Mouse (Mus musculus): ENCODE results near the gene Hist1h2ae. TPM values are rescaled to one million over a fixed set of nuclear protein-coding genes. Genes with fewer than 3 reads are reported as not detected.
"Not testable (repeated sequence)": the region's sequence is repeated elsewhere in the genome, so short reads cannot be mapped to it uniquely, and the experiment has no call there.

Hist1h2ae gene
- total RNA-seq, 2 experiments from 2014 or later = 2.9 to 3.0 TPM

DNA sequence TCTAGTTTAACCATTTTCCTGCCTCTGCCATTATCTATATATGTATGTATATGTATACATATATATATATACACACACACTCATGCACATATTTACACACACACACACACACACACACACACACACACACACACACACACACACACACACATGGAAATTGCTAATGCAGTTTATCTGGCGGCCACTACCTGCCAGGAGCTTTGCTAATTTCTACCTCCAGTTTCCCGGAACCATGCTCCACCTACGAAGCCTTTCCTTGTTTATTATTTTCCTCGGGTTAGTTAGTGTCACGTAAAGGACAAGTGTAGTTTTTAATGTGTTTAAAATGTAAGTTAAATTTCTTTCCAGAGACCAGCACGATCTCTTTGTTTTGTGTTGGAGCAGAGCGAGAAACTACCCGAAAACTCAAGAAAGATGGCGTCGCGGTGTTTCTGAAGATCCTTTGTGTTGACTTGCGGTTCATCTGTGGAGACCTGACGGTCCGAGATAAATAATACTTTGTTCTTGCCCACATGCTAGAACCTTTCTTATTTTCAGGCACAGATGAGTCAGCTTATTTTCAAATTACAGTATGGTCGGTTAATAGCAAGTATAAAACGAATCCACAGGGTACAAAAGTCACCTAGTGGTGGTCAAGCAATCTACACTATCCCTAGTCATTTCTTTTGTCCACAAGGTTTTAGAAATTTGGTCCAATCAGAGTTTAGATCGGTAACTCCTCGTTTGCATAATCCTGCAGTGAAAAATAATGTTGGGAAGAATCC is 8.1 kb downstream of the Hist1h2ae start:
- DNase-seq = peak in 1 of 2 experiments; percentile 51

DNA sequence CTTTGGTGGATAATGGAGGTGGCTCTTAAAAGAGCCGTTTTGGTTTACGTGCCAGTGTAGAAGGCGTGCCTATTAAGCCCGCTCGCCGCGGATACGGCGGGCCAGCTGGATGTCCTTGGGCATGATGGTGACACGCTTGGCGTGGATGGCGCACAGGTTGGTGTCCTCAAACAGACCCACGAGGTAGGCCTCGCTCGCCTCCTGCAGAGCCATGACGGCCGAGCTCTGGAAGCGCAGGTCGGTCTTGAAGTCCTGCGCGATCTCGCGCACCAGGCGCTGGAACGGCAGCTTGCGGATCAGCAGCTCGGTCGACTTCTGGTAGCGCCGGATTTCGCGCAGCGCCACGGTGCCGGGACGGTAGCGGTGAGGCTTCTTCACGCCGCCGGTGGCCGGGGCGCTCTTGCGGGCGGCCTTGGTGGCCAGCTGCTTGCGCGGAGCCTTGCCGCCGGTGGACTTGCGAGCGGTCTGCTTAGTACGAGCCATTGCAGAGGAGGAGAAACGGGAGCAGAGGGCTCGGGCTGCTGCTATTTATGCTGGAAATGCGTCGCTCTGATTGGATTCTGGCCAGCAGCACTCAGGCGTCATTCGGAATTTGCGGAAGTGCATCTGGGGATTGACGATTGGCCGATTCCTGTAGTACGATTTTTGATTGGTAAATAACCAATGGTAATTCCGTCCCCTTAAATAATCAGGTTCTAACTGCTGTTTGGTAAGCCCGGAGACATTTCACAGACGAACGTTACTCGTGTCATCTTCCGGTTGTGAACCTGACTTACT is 8.9 kb downstream of the Hist1h2ae start, which contains the start of gene Hist1h3e:
Gene Hist1h3e (minus strand): TSS at position 487 of the 777 bp plus-strand sequence.
- peak; percentile 95 for DNase-seq

DNA sequence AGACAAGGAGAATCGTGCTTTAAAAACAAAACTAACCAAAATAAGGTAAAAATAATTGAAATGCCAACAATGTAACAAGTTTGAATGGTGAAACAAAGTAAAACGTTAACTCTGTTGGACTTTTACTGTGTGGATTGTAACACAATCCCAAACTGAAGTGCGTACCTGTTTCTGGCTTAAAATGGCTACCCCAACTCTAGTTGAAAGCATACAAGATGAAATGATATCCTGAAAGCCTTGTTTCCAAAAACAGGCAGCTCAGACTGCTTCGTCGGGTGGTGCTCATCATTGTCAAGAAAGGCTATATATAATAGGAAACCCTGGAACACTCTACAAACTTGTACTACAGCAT is 9.5 kb downstream of the Hist1h2ae start:
- not testable (repeated sequence) for DNase-seq

DNA sequence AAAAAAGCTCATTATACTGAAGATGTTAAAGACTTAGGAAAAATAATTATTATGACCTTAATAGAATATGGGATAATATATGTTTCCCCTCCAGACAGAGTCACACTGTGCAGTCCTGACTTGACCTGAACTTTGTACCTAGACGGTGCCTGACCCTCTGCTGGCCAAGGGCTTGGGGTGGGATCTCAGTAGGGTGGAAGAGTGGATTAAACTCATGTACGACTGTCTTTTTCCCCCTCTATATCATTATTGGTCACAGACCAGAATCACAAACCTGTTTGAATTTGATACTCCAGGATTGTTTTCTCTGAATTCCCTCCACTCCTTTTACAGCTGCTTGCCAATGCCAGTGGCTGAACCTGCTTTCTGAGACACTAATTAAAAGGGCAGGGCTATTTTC is 10.3 kb downstream of the Hist1h2ae start:
- not testable (repeated sequence) for DNase-seq

DNA sequence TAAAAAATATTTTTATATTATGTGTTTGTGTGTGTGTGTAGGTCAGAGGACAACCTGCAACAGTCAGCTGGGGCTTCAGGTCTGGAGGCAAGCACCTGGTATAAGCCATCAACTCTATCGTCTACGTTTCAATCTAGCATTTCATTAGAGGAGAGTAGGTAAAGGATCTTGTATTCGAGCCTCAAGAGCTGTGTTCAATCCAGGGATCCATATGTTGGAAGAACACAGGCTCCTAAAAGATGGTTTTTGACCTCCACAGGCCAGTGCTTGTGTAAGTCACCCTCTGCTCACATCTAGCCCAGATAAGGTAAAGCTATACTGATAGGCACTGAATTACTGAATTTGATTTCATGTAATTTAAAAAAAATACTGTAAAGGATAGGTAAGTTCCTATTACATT is 14.1 kb downstream of the Hist1h2ae start:
- DNase-seq = no peak

DNA sequence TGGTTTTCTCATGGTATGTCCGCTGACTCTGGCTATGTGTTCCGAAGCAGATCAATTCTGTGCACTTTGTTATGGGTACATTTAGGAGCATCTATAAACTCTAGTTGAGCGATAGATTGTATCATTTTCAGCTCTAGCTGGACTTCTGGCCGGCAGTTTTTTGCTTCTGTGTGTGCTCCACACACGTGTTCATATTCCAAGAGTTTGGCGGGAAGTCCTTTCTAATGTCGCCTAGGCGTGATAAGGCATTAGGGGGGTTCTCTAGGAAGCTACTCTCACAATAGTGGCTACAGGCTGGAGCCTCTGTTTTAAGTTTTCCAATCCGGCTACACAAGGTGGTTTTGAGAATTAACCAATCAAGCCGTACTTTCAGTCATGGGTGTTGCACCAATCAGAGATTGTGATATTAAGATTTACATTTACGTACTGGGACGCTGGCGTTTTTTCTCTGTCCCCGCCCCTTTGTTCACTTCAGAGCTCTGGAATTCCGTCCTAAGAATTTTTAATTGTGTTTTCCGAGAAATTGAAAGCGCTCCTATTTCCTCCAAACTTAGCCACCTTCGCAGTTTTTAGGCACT is 15.1 kb downstream of the Hist1h2ae start:
- DNase-seq = peak; percentile 83 to 85

DNA sequence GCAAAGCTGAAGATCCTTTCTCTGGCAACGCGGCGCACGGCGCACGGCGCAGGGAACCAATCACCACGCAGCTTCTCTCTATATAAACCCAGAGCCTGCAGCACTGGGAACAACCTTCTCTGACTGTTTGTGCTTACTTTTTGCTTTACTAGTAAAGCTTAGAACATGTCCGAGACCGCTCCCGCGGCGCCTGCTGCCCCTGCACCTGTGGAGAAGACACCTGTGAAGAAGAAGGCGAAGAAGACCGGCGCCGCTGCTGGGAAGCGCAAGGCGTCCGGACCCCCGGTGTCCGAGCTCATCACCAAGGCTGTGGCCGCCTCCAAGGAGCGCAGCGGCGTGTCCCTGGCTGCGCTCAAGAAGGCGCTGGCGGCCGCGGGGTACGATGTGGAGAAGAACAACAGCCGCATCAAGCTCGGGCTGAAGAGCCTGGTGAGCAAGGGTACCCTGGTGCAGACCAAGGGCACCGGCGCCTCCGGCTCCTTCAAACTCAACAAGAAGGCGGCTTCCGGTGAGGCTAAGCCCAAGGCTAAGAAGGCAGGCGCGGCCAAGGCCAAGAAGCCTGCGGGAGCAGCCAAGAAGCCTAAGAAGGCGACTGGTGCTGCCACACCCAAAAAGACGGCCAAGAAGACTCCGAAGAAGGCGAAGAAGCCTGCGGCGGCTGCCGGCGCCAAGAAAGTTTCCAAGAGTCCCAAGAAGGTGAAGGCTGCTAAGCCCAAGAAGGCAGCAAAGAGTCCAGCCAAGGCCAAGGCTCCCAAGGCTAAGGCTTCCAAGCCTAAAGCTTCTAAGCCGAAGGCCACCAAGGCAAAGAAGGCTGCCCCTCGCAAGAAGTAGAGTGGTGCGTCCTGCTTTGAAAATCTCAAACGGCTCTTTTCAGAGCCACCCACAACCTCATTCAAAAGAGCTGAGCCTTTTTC is 15.8 kb downstream of the Hist1h2ae start:
- peak; percentile 75 to 76 for DNase-seq

DNA sequence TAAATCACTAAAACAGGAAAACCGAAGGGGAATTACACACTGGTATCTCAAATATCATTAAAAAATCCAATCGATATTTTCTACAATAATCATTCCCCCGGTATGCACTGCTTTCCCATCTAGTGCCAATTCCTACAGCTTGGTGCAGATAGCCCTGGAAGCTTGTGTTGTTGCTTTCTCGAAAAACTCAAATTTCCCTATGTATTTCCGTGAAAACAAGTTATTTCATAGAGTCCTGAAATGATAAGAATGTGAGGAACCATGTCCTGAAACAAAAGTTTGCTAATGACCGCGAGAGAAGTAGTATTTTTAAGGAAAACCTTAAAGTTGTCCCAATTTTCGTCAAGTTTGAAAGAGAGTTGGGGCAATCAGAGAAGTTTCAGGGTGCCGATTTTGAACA is 16.6 kb downstream of the Hist1h2ae start:
- no peak for DNase-seq

DNA sequence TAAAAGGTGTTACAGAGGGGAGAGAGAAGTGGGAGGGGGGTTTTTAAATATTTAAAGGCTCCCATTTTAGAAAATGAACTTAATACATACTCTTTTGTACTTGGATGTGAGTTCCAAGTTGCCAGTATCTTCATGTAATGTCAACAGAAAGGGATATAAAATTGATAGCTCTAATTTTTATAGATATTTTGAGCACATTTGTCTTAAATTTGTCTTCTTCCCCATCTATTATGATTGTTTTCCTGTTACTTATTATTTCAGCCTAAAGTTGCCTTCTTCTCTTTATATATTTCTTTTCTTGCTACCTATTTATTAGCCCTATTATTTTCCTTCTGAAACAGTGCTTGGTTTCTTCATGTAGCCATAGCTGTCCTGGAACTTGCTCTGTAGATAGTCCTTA is 18.1 kb downstream of the Hist1h2ae start, which contains the start of gene Hist1h1d:
Gene Hist1h1d (plus strand): TSS at position 301 of the 400 bp plus-strand sequence.
- no peak for DNase-seq

DNA sequence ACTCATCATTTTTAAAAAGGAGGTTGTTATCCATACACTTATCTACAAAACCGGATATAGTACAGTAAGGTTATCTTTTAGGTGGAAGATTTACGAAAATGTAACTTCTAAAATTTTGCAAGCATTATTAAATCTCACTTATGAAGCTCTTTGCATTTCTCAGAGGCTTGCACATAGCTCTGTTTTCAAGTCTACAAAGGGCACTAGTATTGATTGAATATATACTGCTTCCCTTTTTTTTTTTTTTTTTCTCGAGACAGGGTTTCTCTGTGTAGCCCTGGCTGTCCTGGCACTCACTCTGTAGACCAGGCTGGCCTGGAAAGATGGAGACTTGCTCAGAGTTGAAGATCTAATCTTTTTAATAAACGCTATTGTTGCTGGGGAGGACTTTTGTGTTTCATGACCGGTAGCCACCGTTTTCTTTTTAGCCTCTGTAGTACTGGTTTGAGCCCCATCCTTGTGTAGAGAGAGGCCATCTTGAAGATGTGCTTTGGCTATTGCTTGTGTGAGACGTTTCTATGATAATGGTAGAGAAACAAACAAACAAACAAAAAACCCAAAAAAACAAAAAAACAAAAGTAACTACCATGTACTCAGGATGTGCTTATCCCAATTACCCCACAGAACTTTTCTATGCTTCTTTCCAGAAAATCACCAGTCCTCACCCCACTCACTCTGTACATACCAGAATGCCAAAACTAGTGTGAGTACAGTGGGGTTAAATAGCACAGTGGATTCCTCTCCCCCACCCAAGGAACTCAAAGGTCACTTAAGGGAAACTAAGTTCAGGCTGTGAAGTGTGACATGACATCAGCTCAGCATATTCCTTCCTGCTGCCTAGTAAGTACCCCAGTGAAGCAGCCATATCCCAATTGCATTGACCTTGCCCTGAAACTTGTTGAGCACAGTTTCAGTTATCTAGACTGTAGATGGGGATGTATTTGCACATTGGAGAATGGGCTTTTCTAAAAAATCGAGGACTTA is 18.8 kb downstream of the Hist1h2ae start:
- no peak for DNase-seq

DNA sequence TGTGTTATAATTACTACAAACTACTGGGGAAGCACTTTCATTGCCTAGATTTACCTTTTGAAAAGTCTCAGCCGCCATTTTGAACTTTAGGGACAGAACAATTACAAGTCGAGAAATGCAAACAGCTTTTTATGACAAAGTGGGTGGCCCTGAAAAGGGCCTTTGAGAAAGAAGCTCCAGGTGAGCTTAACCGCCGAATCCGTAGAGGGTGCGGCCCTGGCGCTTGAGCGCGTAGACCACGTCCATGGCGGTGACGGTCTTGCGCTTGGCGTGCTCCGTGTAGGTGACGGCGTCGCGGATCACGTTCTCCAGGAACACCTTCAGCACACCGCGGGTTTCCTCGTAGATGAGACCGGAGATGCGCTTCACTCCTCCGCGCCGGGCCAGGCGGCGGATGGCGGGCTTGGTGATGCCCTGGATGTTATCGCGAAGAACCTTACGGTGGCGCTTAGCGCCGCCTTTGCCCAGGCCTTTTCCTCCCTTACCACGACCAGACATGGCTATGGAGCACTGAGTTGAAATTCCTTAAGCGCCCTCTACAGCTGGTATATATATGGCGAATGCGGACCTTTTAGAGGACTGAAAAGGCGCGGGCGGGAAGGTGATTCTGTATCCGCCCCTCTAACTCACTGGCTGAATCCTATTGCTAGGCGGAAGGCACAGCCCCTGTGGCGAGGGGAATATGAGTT is 19.7 kb downstream of the Hist1h2ae start, which contains the start of gene Hist1h4f:
Gene Hist1h4f (minus strand): TSS at position 503 of the 689 bp plus-strand sequence.
- peak; percentile 85 to 90 for DNase-seq

DNA sequence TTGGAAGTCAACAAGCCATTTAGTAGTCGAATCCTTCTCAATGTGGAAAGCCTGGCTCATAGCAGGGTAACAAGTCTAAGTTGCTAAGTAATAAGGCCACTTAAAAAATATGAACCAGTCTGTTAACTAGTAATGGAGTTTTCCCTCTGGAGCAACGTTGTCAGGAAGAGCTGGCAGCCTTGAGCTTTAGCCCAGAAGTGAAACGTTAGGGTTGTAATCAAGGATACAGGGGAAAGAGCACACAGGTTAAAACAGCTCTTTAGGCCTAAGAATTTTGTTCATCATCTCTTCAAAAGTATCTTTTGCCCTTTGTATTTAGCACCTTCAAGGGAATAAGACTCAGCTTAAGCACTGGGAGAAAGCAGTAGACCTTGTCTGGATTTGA is 20.3 kb downstream of the Hist1h2ae start:
- no peak for DNase-seq

DNA sequence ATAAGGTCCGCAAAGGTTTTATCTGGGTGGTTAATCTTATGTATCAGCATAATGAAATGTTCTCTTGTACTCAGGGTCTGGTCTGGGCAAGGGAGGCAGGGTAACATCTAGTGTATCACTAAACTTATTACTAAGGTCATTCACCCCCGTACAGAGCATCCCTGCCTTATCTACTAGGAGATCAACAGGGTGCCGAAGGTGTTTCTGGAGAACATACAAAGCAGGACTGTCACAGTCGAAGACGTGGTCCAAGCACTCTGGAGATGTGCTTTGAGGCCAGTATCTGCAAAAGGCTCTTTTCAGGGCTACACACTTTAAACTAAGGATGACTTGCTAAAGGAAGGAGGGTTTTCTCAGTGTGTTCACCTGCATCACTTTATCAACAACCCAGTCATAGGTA is 24.3 kb downstream of the Hist1h2ae start:
- DNase-seq = no peak

DNA sequence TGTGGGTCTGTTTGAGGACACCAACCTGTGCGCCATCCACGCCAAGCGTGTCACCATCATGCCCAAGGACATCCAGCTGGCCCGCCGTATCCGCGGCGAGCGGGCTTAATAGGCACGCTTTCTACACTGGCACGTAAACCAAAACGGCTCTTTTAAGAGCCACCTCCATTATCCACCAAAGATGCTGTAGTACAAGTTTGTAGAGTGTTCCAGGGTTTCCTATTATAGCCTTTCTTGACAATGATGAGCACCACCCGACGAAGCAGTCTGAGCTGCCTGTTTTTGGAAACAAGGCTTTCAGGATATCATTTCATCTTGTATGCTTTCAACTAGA is 26.3 kb downstream of the Hist1h2ae start:
- DNase-seq = not testable (repeated sequence)

DNA sequence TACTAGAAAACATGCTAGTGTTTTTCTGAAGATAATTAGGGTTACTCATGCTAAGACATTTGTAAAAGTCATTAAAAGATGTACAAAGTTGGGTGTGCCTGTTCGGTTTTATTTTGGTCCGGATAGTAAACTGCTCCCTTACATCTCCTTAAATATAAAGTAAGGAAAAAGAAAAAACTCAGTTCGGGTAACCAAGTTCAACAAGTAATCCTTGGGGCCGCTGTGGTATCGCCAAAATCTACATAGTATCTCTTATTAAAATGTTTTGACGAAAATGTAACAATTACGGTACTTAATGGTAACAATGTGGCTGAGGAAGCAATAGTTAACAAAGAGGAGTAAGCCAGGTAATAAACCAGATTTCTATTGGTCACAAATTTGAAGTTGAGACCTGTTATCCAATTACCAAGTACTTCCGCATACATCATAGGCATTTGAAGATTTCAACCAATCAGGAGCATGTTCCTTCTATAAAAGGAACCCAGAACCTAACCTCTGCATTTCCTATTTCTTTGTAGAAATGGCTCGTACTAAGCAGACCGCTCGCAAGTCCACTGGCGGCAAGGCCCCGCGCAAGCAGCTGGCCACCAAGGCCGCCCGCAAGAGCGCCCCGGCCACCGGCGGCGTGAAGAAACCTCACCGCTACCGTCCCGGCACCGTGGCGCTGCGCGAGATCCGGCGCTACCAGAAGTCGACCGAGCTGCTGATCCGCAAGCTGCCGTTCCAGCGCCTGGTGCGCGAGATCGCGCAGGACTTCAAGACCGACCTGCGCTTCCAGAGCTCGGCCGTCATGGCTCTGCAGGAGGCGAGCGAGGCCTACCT is 26.8 kb downstream of the Hist1h2ae start, which contains the start of gene Hist1h3f:
Gene Hist1h3f (plus strand): TSS at position 88 of the 822 bp plus-strand sequence.
- peak; percentile 89 to 90 for DNase-seq

DNA sequence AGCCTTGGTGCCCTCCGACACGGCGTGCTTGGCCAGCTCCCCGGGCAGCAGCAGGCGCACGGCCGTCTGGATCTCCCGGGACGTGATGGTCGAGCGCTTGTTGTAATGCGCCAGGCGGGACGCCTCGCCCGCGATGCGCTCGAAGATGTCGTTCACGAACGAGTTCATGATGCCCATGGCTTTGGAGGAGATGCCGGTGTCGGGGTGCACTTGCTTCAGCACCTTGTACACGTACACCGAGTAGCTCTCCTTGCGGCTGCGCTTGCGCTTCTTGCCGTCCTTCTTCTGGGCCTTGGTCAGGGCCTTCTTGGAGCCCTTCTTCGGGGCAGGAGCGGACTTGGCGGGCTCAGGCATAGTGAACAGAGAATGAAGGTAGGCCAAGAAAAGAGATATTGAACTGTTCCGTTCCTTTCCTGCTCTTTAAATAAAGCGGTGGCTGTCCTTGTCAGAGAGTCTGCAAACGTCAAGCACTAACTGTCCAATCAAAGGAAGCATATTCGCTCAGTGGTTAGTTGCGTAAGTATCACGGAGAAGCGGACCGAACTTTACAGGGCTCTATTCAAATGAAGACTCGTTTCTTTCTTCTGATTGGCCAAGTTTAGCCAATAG is 27.9 kb downstream of the Hist1h2ae start, which contains the start of gene Hist1h2bh:
Gene Hist1h2bh (minus strand): TSS at position 394 of the 609 bp plus-strand sequence.
- peak; percentile 81 to 91 for DNase-seq

DNA sequence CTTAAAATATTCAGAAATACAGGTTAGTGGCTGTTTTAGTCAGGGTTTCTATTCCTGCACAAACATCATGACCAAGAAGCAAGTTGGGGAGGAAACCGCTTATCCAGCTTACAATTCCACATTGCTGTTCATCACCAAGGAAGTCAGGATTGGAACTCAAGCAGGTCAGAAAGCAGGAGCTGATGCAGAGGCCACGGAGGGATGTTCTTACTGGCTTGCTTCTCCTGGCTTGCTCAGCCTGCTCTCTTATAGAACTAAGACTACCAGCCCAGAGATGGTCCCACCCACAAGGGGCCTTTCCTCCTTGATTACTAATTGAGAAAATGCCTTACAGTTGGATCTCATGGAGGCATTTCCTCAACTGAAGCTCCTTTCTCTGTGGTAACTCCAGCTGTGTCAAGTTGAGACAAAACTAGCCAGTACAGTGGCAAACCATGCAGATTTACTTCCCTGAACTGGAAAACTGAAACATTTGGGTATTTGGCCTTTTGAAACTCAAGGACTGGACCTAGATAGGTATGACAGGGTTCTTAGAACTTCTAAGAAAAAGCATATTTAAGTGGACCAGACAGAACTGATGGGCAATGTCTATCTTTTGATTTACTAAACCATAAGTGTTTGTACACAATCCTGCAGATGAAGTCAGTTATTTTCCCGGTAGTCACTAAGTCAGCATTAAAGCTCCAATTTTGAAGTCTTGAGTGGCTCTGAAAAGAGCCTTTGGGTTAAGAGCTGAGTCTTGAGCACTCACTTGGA is 28.6 kb downstream of the Hist1h2ae start:
- not testable (repeated sequence) for DNase-seq

DNA sequence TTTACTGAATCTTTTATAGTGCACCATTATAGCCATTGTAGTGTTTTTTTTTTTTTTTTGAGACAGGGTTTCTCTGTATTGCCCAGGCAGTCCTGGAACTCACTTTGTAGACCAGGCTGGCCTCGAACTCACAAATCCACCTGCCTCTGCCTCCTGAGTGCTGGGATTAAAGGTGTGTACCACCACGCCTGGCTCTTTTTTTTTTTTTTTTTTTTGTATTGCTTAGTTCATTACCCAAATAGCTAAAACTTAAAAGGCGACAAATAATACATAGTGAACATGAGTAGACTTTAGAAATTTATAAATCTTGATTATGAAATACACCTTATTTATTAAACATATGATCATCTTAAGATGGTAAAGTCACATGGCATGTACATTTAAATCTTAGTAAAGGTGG is 29.5 kb downstream of the Hist1h2ae start:
- DNase-seq = no peak
